Mouse (Mus musculus): ENCODE measurements around the gene Cbx7.

- TF ChIP-seq CTCF (conservative IDR thresholded peaks at IDR 0.05; ENCODE audit: insufficient read depth, insufficient read length, low read depth, low read length) (no peak), POLR2A (IDR thresholded peaks at IDR 0.05; ENCODE audit: low read depth, low read length) (no peak)
Measured at GRCm38 (mm10) chr15:79944948-79945347, 26.0 kb downstream of the Cbx7 start.

Data from kidney, adult 2 months (tissue).